Mouse (Mus musculus) activated CD4-positive, CD25-positive, alpha-beta regulatory T cell, adult 9 weeks (primary cell): ENCODE measurements around the gene Prr7. TPM values are rescaled to one million over a fixed set of nuclear protein-coding genes. Genes with fewer than 3 reads are reported as not detected.

Source experiments
- polyA plus RNA-seq: library from polyadenylated mRNA; unstranded; fragments of 100-300 nt; shearing (Covaris generic); gene quantifications from one replicate; pipeline ENCODE4 v1.2.1, GENCODE M21; 2017

Prr7 gene
- not detected for polyA plus RNA-seq

GRCm38 (mm10) chr13:55464027-55464884 lies at the start of gene Prr7:
Gene Prr7 (plus strand): TSS chr13:55464267.

GRCm38 (mm10) chr13:55414743-55415380 lies 49.2 kb upstream of the Prr7 start, which contains the start of gene Pfn3:
Gene Pfn3 (minus strand): TSS chr13:55415232.

GRCm38 (mm10) chr13:55426613-55427012 lies 37.5 kb upstream of the Prr7 start, which contains the start of gene F12:
Gene F12 (minus strand): TSS chr13:55426793.

GRCm38 (mm10) chr13:55444937-55445315 lies 19.1 kb upstream of the Prr7 start, which contains the start of gene Grk6:
Gene Grk6 (plus strand): TSS chr13:55445072.

GRCm38 (mm10) chr13:55487578-55488498 lies 23.8 kb downstream of the Prr7 start, which contains the start of gene Dbn1:
Gene Dbn1 (minus strand): TSS chr13:55488111.

GRCm38 (mm10) chr13:55513111-55513748 lies 49.2 kb downstream of the Prr7 start, which contains the start of gene Pdlim7:
Gene Pdlim7 (minus strand): TSS chr13:55513676.

Other genes starting within 250 kb of the Prr7 start
- gene Prelid1, start 143.8 kb upstream of the Prr7 start, polyA plus RNA-seq: 449 TPM
- gene Rab24, start 142.3 kb upstream of the Prr7 start, polyA plus RNA-seq: 17.2 TPM
- 5.0 TPM for gene Mxd3, start 134.4 kb upstream of the Prr7 start, polyA plus RNA-seq
- 166 TPM for gene Lman2, start 101.5 kb upstream of the Prr7 start, polyA plus RNA-seq
- 174 TPM for gene Rgs14, start 94.5 kb upstream of the Prr7 start, polyA plus RNA-seq
- gene Slc34a1, start 66.1 kb upstream of the Prr7 start, polyA plus RNA-seq: not detected
- not detected for gene Pfn3, start 49.0 kb upstream of the Prr7 start, polyA plus RNA-seq
- not detected for gene F12, start 37.5 kb upstream of the Prr7 start, polyA plus RNA-seq
- gene Grk6, start 19.2 kb upstream of the Prr7 start, polyA plus RNA-seq: 17.4 TPM
- gene Dbn1, start 23.8 kb downstream of the Prr7 start, polyA plus RNA-seq: not detected
- 13.1 TPM for gene Pdlim7, start 49.4 kb downstream of the Prr7 start, polyA plus RNA-seq
- 2.8 TPM for gene Dok3, start 65.0 kb downstream of the Prr7 start, polyA plus RNA-seq
- 88.4 TPM for gene Ddx41, start 72.4 kb downstream of the Prr7 start, polyA plus RNA-seq
- gene Fam193b, start 106.9 kb downstream of the Prr7 start, polyA plus RNA-seq: 25.6 TPM
- 294 TPM for gene Tmed9, start 109.5 kb downstream of the Prr7 start, polyA plus RNA-seq
- 46.0 TPM for gene B4galt7, start 135.6 kb downstream of the Prr7 start, polyA plus RNA-seq
- gene Caml, start 158.7 kb downstream of the Prr7 start, polyA plus RNA-seq: 41.7 TPM
- gene Ddx46, start 170.8 kb downstream of the Prr7 start, polyA plus RNA-seq: 79.8 TPM
- 8.8 TPM for gene B230219D22Rik, start 228.9 kb downstream of the Prr7 start, polyA plus RNA-seq